In genomic region chr2:38196199-38197060, GRCm38 (mm10) we compare ENCODE assay signal across 9 mouse cellular contexts.
DNase-seq lines count a peak whose midpoint lies in the region; ATAC-seq lines count a peak whose summit lies in the region.
"Had no signal": no experiment of that assay in that cellular context is flagged by ENCODE, and none has a peak within 500 bp of the region (broad histone marks: within the 10 kb centered on the region; RNA-seq: fewer than 3 reads in every experiment).

No protein-coding gene starts in this region.

- no peaks in the 10 kb centered on the region for H3K27me3 ChIP-seq in hindbrain, embryonic 15.5 days
- H3K27me3 ChIP-seq in hindbrain, embryonic 10.5 days (ENCODE audit: insufficient read depth, poor library complexity, severe bottlenecking), result no peaks in the 10 kb centered on the region

- DNase-seq in hindbrain, embryonic 10.5 days (ENCODE audit: low spot score), result no peak
- DNase-seq in retina, postnatal 1 day, result peak; percentile 31
- no peak for DNase-seq in retina, embryonic 14.5 days (ENCODE audit: low spot score)
- peak; percentile 14 for DNase-seq in kidney, postnatal 10 days
- DNase-seq in urinary bladder, postnatal 10 days (ENCODE audit: low spot score), result no peak
- no peak for DNase-seq in cerebellum, adult 9-11 months
- DNase-seq: right cerebral cortex, postnatal 4 days; thymus, postnatal 4 days had no signal

- H3K36me3 ChIP-seq in hindbrain, embryonic 15.5 days, result no peaks in the 10 kb centered on the region
- H3K36me3 ChIP-seq in hindbrain, embryonic 10.5 days, result no peaks in the 10 kb centered on the region

- H3K4me3 ChIP-seq in hindbrain, embryonic 15.5 days, result no peak overlapping the region
- H3K4me3 ChIP-seq in hindbrain, embryonic 10.5 days, result no peak overlapping the region

- H3K4me1 ChIP-seq in hindbrain, embryonic 15.5 days (replicated peaks), result peaks cover 7% of the 10 kb centered on the region
- 0 out of 2 replicates have a peak, but pooled peaks cover 6% of the 10 kb centered on the region for H3K4me1 ChIP-seq in hindbrain, embryonic 10.5 days (replicated peaks)

- H3K9me3 ChIP-seq in hindbrain, embryonic 15.5 days, result no peaks in the 10 kb centered on the region
- H3K9me3 ChIP-seq in hindbrain, embryonic 10.5 days, result no peaks in the 10 kb centered on the region

- H3K27ac ChIP-seq in hindbrain, embryonic 15.5 days (replicated peaks), result 0 out of 2 replicates have a peak overlapping the region, but pooled peaks have one; percentile 34
- no peak overlapping the region for H3K27ac ChIP-seq in hindbrain, embryonic 10.5 days

- peak overlapping the region; percentile 3; the same call in 1 of the 2 replicates for H3K4me2 ChIP-seq in hindbrain, embryonic 15.5 days

- H3K9ac ChIP-seq in hindbrain, embryonic 15.5 days, result no peak overlapping the region

- ATAC-seq in hindbrain, embryonic 15.5 days (ENCODE audit: low FRiP score, low read depth), result peak; percentile 23; the same call in 1 of the 2 replicates

- 37% methylated on average over 9 of the region's 9 CpGs for WGBS in hindbrain, embryonic 15.5 days
- 67% methylated on average over 9 of the region's 9 CpGs for WGBS in hindbrain, embryonic 10.5 days

Comparison
In these comparisons a context has a peak if more than half of its experiments do, and no peak if none do; other contexts are left out.
1. DNase-seq: peak in retina, postnatal 1 day (single experiment) and kidney, postnatal 10 days (single experiment); none in hindbrain, embryonic 10.5 days (single experiment), retina, embryonic 14.5 days (single experiment), urinary bladder, postnatal 10 days (single experiment) and cerebellum, adult 9-11 months (single experiment).